8 mouse cellular contexts compared by ENCODE assay signal in the genomic region with DNA sequence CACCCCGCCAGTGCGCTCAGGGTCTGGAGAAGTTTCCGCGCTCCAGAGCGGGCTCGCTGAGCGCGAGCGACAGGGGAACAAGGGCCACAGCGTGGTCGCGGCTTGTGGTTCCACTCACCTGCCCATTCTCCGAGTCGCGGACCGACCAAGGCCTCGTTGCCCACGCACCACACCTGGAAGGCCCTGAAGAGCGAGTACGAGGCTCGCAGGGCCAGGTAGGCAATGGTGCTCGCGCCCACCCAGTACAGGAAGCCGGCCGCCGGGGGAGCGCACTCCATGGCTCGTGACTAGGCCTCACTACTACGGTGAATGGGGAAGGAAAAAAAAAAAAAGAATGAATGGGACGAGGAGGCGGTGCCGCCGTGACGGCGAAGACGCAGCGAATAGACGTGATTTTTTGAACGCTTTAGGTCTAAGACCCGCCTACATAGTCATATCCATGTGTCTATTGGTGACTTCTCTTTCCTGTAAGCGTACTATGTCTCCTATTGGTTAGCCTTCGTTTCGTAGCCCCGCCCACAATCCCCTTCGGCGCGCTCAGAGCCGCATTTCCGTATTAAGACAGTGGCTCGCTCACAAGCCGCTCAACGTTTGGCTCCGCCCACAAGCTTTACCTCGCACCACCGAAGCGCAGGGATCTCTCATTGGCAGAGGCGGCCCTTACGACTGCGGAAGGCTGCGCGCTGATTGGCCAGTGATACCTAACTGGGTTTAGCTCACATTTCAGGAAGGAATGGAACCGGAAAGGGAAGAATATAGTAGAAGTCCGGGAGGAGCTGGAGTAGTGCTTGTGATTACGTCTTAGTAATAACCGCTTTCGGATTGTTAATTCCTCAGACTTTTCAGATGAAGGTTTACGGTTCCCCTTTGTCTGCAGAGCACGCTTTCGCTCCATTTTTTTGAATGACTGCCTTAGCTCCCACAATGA. TPM values are rescaled to one million over a fixed set of nuclear protein-coding genes. Genes with fewer than 3 reads are reported as not detected.
A peak's percentile ranks its signal among the peaks of the same experiment; 100 is the strongest.
DNase-seq lines count a peak whose midpoint lies in the region; ATAC-seq lines count a peak whose summit lies in the region.

Gene Hsd17b12, minus strand, starts transcription at position 373 of the 928 bp plus-strand sequence.

- peak within 1 kb of the TSS; percentile 63 for H3K4me2 ChIP-seq in hindbrain, embryonic 15.5 days

- peaks cover 33% of the 10 kb centered on the region for H3K4me1 ChIP-seq in hindbrain, embryonic 15.5 days (replicated peaks)

- no peaks in the 10 kb centered on the region for H3K9me3 ChIP-seq in hindbrain, embryonic 15.5 days

- under 1% methylated on average over 69 of the region's 69 CpGs for WGBS in hindbrain, embryonic 15.5 days

- no peaks in the 10 kb centered on the region for H3K27me3 ChIP-seq in hindbrain, embryonic 15.5 days

- DNase-seq in T-cell, adult 2 months (ENCODE audit: low spot score) = peak; percentile 99
- DNase-seq in cerebellum, postnatal 36 days = peak; percentile 99
- DNase-seq in frontal cortex, postnatal 36 days (ENCODE audit: low spot score in 2 of 2) = peak; percentile 99 to 100
- peak; percentile 100 for DNase-seq in left cerebral cortex, adult 11 months (ENCODE audit: low spot score)
- DNase-seq in lung, postnatal 4 days = peak; percentile 99 to 100
- DNase-seq in retina, postnatal 7 days (ENCODE audit: low read depth, low spot score) = peak; percentile 100
- DNase-seq in urinary bladder, adult 2 months (ENCODE audit: low spot score) = peak; percentile 86

- H3K36me3 ChIP-seq in hindbrain, embryonic 15.5 days = no peaks in the 10 kb centered on the region

- peak within 1 kb of the TSS; percentile 73 for H3K9ac ChIP-seq in hindbrain, embryonic 15.5 days

- peak within 1 kb of the TSS; percentile 69 for H3K4me3 ChIP-seq in hindbrain, embryonic 15.5 days

- ATAC-seq in hindbrain, embryonic 15.5 days (ENCODE audit: low FRiP score, low read depth) = peak; percentile 100

- H3K27ac ChIP-seq in hindbrain, embryonic 15.5 days (replicated peaks) = peak within 1 kb of the TSS; percentile 91

RNA-seq across cellular contexts. Expression of gene Hsd17b12, which starts in this region (rescaled TPM):
- 143 TPM in 2 replicates for polyA plus RNA-seq in hindbrain, embryonic 15.5 days (2015; fragmentation: Nextera tagmentation; extraction: Ambion mirVana)
- polyA plus RNA-seq in urinary bladder, adult 2 months (2012; rRNA removed) = 58.2 and 73.7 TPM in 2 replicates

Comparison
In these comparisons a context has a peak if more than half of its experiments do, and no peak if none do; other contexts are left out.
1. Peak in every context shown above with its lines: DNase-seq, ATAC-seq, H3K4me3 ChIP-seq and H3K27ac ChIP-seq.